ENCODE assay signal across 8 mouse cellular contexts in genomic region chr11:116146294-116146985, GRCm38 (mm10). TPM values are rescaled to one million over a fixed set of nuclear protein-coding genes. Genes with fewer than 3 reads are reported as not detected.
DNase-seq lines count a peak whose midpoint lies in the region; ATAC-seq and TF ChIP-seq lines count a peak whose summit lies in the region.

No protein-coding gene starts in this region.

- WGBS in intestine, embryonic 15.5 days = 80% methylated on average over 25 of the region's 25 CpGs

- H3K36me3 ChIP-seq in testis, adult 2 months (ENCODE audit: control insufficient read depth, insufficient read depth, low read length) = peaks cover 7% of the 10 kb centered on the region
- H3K36me3 ChIP-seq in intestine, embryonic 15.5 days = peaks cover 59% of the 10 kb centered on the region

- H3K27me3 ChIP-seq in testis, adult 2 months (ENCODE audit: control insufficient read depth, insufficient read depth, low read length) = no peaks in the 10 kb centered on the region
- H3K27me3 ChIP-seq in intestine, embryonic 15.5 days (replicated peaks) = no peaks in the 10 kb centered on the region

- no peak for TF ChIP-seq CTCF in testis, adult 2 months (IDR thresholded peaks at IDR 0.05; ENCODE audit: control insufficient read depth, insufficient read depth, insufficient replicate concordance, low read depth, low read length)

- ATAC-seq in cerebellum, adult (ENCODE audit: insufficient number of reproducible peaks, low FRiP score, low TSS enrichment) = no peak
- ATAC-seq in megakaryocyte, adult 5-6 weeks (ENCODE audit: poor library complexity, severe bottlenecking) = peak; percentile 29; the same call in 1 of the 2 replicates
- ATAC-seq in intestine, embryonic 15.5 days = no peak
- ATAC-seq in erythroblast, adult 5-6 weeks (replicated peaks; ENCODE audit: low FRiP score, poor library complexity, severe bottlenecking) = no peak

- H3K4me2 ChIP-seq in intestine, embryonic 15.5 days (replicated peaks) = no peak overlapping the region

- TF ChIP-seq POLR2A in testis, adult 2 months (IDR thresholded peaks at IDR 0.05; ENCODE audit: control insufficient read depth, low read depth, low read length) = no peak

- peak overlapping the region; percentile 24 for H3K27ac ChIP-seq in testis, adult 2 months (ENCODE audit: control insufficient read depth, insufficient read depth, low read depth, low read length)
- H3K27ac ChIP-seq in intestine, embryonic 15.5 days = no peak overlapping the region

- no peak overlapping the region for H3K4me3 ChIP-seq in testis, adult 2 months (ENCODE audit: control insufficient read depth, low read depth, low read length)
- no peak overlapping the region for H3K4me3 ChIP-seq in intestine, embryonic 15.5 days (replicated peaks)

- H3K4me1 ChIP-seq in testis, adult 2 months (ENCODE audit: control insufficient read depth, insufficient read depth, low read length) = no peaks in the 10 kb centered on the region
- H3K4me1 ChIP-seq in intestine, embryonic 15.5 days (replicated peaks) = no peaks in the 10 kb centered on the region

- H3K9me3 ChIP-seq in intestine, embryonic 15.5 days = no peaks in the 10 kb centered on the region

- no peak overlapping the region for H3K9ac ChIP-seq in intestine, embryonic 15.5 days

- peak; percentile 64 for DNase-seq in cerebellum, adult 11 months
- no peak for DNase-seq in testis, postnatal 10 days (ENCODE audit: low spot score)
- peak; percentile 68 for DNase-seq in layer of hippocampus, adult 8-10 months (ENCODE audit: low spot score in 2 of 2)

RNA-seq across cellular contexts. Expression of gene Mrpl38, which starts 7.8 kb away (rescaled TPM):
- 51.3 and 54.5 TPM in 2 replicates for polyA plus RNA-seq in testis, adult 2 months (2012; rRNA removed)
- 10 to 100 TPM; 56.1 to 66.6 (median 62.8) TPM for total RNA-seq in layer of hippocampus, adult 8-10 months (2022)
- 14.6 and 17.3 TPM in 2 replicates for total RNA-seq in megakaryocyte, adult 5-6 weeks (2015)
- total RNA-seq in megakaryocyte, adult 5-6 weeks (2017) = 6.9 and 10.0 TPM in 2 replicates
- polyA plus RNA-seq in intestine, embryonic 15.5 days (2015; fragmentation: Nextera tagmentation; extraction: Ambion mirVana) = 107 and 109 TPM in 2 replicates
- total RNA-seq in erythroblast, adult 5-6 weeks (2015; ENCODE audit: low replicate concordance) = 10.0 and 19.8 TPM in 2 replicates
- total RNA-seq in erythroblast, adult 5-6 weeks (2017; ENCODE audit: low replicate concordance) = 5.2 and 6.7 TPM in 2 replicates

RNA-seq across cellular contexts. Expression of gene Trim65, which starts 15.5 kb away (rescaled TPM):
- polyA plus RNA-seq in testis, adult 2 months (2012; rRNA removed) = 0.57 and 0.63 TPM in 2 replicates
- 1 to 10 TPM; 7.2 to 10.0 (median 7.9) TPM for total RNA-seq in layer of hippocampus, adult 8-10 months (2022)
- total RNA-seq in megakaryocyte, adult 5-6 weeks (2015) = 15.8 and 15.9 TPM in 2 replicates
- 7.9 and 10.7 TPM in 2 replicates for total RNA-seq in megakaryocyte, adult 5-6 weeks (2017)
- polyA plus RNA-seq in intestine, embryonic 15.5 days (2015; fragmentation: Nextera tagmentation; extraction: Ambion mirVana) = 6.4 and 7.1 TPM in 2 replicates
- 0.38 and 2.3 TPM in 2 replicates for total RNA-seq in erythroblast, adult 5-6 weeks (2015; ENCODE audit: low replicate concordance)
- 0.28 and 3.3 TPM in 2 replicates for total RNA-seq in erythroblast, adult 5-6 weeks (2017; ENCODE audit: low replicate concordance)

RNA-seq across cellular contexts. Expression of gene Trim47, which starts 19.4 kb away (rescaled TPM):
- 6.6 and 8.3 TPM in 2 replicates for polyA plus RNA-seq in testis, adult 2 months (2012; rRNA removed)
- 10 to 100 TPM in 1 of 4 experiments, 1 to 10 TPM in 3; 5.0 to 13.0 (median 8.2) TPM for total RNA-seq in layer of hippocampus, adult 8-10 months (2022)
- 0.47 TPM in 1 of 2 replicates, not detected in the other for total RNA-seq in megakaryocyte, adult 5-6 weeks (2015)
- total RNA-seq in megakaryocyte, adult 5-6 weeks (2017) = 0.07 TPM in 1 of 2 replicates, not detected in the other
- 18.0 and 20.9 TPM in 2 replicates for polyA plus RNA-seq in intestine, embryonic 15.5 days (2015; fragmentation: Nextera tagmentation; extraction: Ambion mirVana)
- 1.0 and 2.5 TPM in 2 replicates for total RNA-seq in erythroblast, adult 5-6 weeks (2015; ENCODE audit: low replicate concordance)
- 1.3 TPM in 1 of 2 replicates, not detected in the other for total RNA-seq in erythroblast, adult 5-6 weeks (2017; ENCODE audit: low replicate concordance)

RNA-seq across cellular contexts. Expression of gene Fbf1, which starts 21.5 kb away (rescaled TPM):
- polyA plus RNA-seq in testis, adult 2 months (2012; rRNA removed) = 48.2 and 55.9 TPM in 2 replicates
- total RNA-seq in layer of hippocampus, adult 8-10 months (2022) = 100 to 1,000 TPM in 1 of 4 experiments, 10 to 100 TPM in 3; 73.7 to 111 (median 92.3) TPM
- 2.9 and 5.9 TPM in 2 replicates for total RNA-seq in megakaryocyte, adult 5-6 weeks (2015)
- total RNA-seq in megakaryocyte, adult 5-6 weeks (2017) = 5.7 and 6.3 TPM in 2 replicates
- 20.8 and 22.0 TPM in 2 replicates for polyA plus RNA-seq in intestine, embryonic 15.5 days (2015; fragmentation: Nextera tagmentation; extraction: Ambion mirVana)
- total RNA-seq in erythroblast, adult 5-6 weeks (2015; ENCODE audit: low replicate concordance) = 6.1 and 14.6 TPM in 2 replicates
- total RNA-seq in erythroblast, adult 5-6 weeks (2017; ENCODE audit: low replicate concordance) = 6.0 and 6.7 TPM in 2 replicates

RNA-seq across cellular contexts. Expression of gene Ten1, which starts 52.2 kb away (rescaled TPM):
- 17.0 and 17.8 TPM in 2 replicates for polyA plus RNA-seq in testis, adult 2 months (2012; rRNA removed)
- 10 to 100 TPM; 29.4 to 43.7 (median 38.7) TPM for total RNA-seq in layer of hippocampus, adult 8-10 months (2022)
- 58.5 and 63.9 TPM in 2 replicates for total RNA-seq in megakaryocyte, adult 5-6 weeks (2015)
- total RNA-seq in megakaryocyte, adult 5-6 weeks (2017) = 21.4 and 27.2 TPM in 2 replicates
- 98.0 and 100 TPM in 2 replicates for polyA plus RNA-seq in intestine, embryonic 15.5 days (2015; fragmentation: Nextera tagmentation; extraction: Ambion mirVana)
- 10.4 and 14.4 TPM in 2 replicates for total RNA-seq in erythroblast, adult 5-6 weeks (2015; ENCODE audit: low replicate concordance)
- total RNA-seq in erythroblast, adult 5-6 weeks (2017; ENCODE audit: low replicate concordance) = 2.7 and 6.4 TPM in 2 replicates
